Mouse (Mus musculus) liver, embryonic 14.5 days (tissue): ENCODE data around the gene Galnt10. TPM values are rescaled to one million over a fixed set of nuclear protein-coding genes. Genes with fewer than 3 reads are reported as not detected.
A peak's percentile ranks its signal among the peaks of the same experiment; 100 is the strongest.

Experiments
- ATAC-seq: fragments of 200-750 bp; cut with Nextera tagmentation; 2 replicates; pipeline ENCODE4 v1.8.0; 2017; ENCODE audit warnings: moderate number of reproducible peaks, mild to moderate bottlenecking, moderate library complexity; ENCODE audit not compliant: insufficient read depth
- DNase-seq, 3 experiments: peaks; one replicate each; pipeline ENCODE4 v3.0.0-alpha.2; 2012 to 2013; ENCODE audit warnings: low read depth in 3 of 3, low spot score in 3 of 3
- H3K27ac ChIP-seq: fragments of 300-500 bp; sonication (generic); 2 replicates; pipeline ENCODE4 v1.5.1; 2014; ENCODE audit warnings: moderate library complexity, mild to moderate bottlenecking, control low read depth, inconsistent platforms
- H3K27me3 ChIP-seq: fragments of 300-500 bp; sonication (generic); 2 replicates; pipeline ENCODE4 v1.6.1; 2014; ENCODE audit warnings: mild to moderate bottlenecking, low read length, moderate library complexity; ENCODE audit not compliant: control insufficient read depth, insufficient read depth
- H3K36me3 ChIP-seq: fragments of 300-500 bp; sonication (generic); replicated peaks from 2 replicates; pipeline ENCODE4 v1.6.1; 2014; ENCODE audit warnings: low read depth; ENCODE audit not compliant: control insufficient read depth, insufficient read depth
- H3K4me1 ChIP-seq, 2 experiments: fragments of 200-500 bp in 1 of 2; fragments of 300-500 bp in 1 of 2; sonication (generic) in 1 of 2; replicated peaks; 2 replicates each; pipeline ENCODE4 v1.6.1; 2012 to 2014; ENCODE audit warnings: antibody characterized with exemption in 1 of 2, inconsistent platforms in 1 of 2, low read length in 1 of 2; ENCODE audit not compliant: control insufficient read depth in 2 of 2, insufficient read depth in 2 of 2
- H3K4me2 ChIP-seq: fragments of 300-500 bp; sonication (generic); 2 replicates; pipeline ENCODE4 v1.6.1; 2014; ENCODE audit warnings: low read depth, mild to moderate bottlenecking, control low read depth, moderate library complexity
- H3K4me3 ChIP-seq, 2 experiments: fragments of 200-500 bp in 1 of 2; fragments of 300-500 bp in 1 of 2; sonication (generic) in 1 of 2; 2 replicates each; pipeline ENCODE4 v1.5.1; 2012 to 2014; ENCODE audit warnings: low read depth in 2 of 2, low read length in 2 of 2, mild to moderate bottlenecking in 2 of 2, control low read depth in 1 of 2, inconsistent platforms in 1 of 2, moderate library complexity in 1 of 2; ENCODE audit not compliant: insufficient read depth in 1 of 2
- H3K9ac ChIP-seq: fragments of 300-500 bp; sonication (generic); replicated peaks from 2 replicates; pipeline ENCODE4 v1.6.1; 2014; ENCODE audit warnings: mild to moderate bottlenecking, control low read depth, moderate library complexity
- H3K9me3 ChIP-seq: fragments of 300-500 bp; sonication (generic); 2 replicates; pipeline ENCODE4 v1.6.1; 2016; ENCODE audit warnings: low read length, mixed read lengths; ENCODE audit not compliant: control insufficient read depth
- CTCF ChIP-seq: IDR thresholded peaks from 2 replicates; pipeline ENCODE4 v1.5.1; 2016; ENCODE audit warnings: antibody characterized with exemption, low read depth, control low read depth
- EP300 ChIP-seq: IDR thresholded peaks from 2 replicates; pipeline ENCODE4 v1.6.1; 2016; ENCODE audit warnings: antibody characterized with exemption, low read depth
- WGBS: fragments of 180-500 bp; shearing (Covaris S2); extraction: QIAGEN DNeasy Blood & Tissue Kit; methylation state at CpG from one replicate; pipeline ENCODE4 v1.1.7; 2014; ENCODE audit not compliant: insufficient replicate concordance; 5-methylcytosine and 5-hydroxymethylcytosine counted together
- polyA plus RNA-seq, 2 experiments: library from polyadenylated mRNA; depleted of rRNA in 1 of 2; stranded (reverse) in 1 of 2; unstranded in 1 of 2; fragments of >200 nt; fragmentation: Nextera tagmentation in 1 of 2; extraction: Ambion mirVana in 1 of 2; gene quantifications; 2 replicates each; pipeline versions ENCODE4 v1.2.1 to v1.2.3; 2012 to 2014

Galnt10 gene
- polyA plus RNA-seq, 2 experiments = 13.1 to 13.9 TPM

DNA sequence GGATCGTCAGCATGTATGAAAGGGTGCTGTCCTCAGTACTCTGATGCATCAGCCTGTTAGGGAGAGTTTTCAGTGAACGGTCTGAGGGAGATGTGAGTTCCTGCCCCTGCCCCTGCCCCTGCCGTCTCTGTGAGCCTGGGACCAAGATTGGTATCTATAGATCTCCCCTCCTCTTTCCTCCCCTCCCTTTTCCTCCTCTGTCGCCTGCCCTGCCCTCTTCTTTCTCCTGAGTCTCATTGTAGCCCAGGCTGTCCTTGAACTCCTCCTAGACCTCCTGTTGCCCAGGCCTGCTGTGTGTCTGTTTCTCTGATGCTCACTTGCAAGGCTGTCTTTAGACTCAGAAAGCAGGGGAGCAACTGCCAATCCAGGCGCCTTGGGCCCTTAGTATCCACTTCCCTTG, 39.6 kb downstream of the Galnt10 start:
- ATAC-seq (no peak), DNase-seq (no peak)
- TF ChIP-seq CTCF = no peak
- TF ChIP-seq EP300 = no peak
- no peaks in the 10 kb centered on the region for H3K9me3 ChIP-seq
- H3K36me3 ChIP-seq = no peaks in the 10 kb centered on the region
- no peak overlapping the region for H3K4me3 ChIP-seq
- H3K27me3 ChIP-seq = no peaks in the 10 kb centered on the region
- H3K4me1 ChIP-seq = peaks cover 51 to 58% of the 10 kb centered on the region in 2 experiments
- no peak overlapping the region for H3K4me2 ChIP-seq
- 18% methylated on average over 5 of the region's 5 CpGs for WGBS
- no peak overlapping the region for H3K27ac ChIP-seq
- no peak overlapping the region for H3K9ac ChIP-seq

DNA sequence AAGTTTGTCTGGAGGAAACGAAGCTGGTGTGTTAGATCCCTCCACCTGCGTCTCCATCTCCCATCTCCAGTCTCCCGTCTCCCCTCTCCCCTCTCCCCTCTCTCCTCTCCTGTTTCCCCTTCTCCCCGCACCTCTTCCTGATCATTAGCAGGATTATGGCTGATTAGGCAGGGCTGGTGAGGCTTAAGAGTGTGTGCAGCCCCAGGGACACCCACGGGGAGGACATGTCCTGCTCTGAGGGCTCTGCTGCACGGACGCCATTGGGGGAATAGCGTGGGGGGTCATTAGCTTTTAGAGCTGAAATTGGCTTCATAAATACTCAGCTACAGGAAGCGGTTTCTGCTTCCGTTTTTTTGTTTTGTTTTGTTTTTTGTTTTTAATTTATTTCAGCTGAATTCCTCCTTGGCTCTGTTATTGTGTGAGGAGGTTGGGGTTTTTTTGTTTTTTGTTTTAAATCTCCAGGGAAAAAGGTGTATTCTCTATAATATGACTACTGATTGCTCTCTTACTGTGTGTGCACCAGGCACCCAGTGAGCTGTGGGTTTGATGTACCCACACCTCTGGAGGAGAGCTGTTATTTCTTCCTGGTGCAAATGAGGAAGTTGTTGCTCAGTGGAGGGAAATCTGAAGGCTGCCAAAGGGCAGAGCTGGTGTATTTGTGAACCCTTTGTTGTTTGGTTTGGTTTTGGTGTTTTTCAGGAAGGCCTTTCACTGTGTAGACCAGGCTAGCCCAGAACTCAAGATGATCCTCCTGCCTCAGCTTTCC, 40.6 kb downstream of the Galnt10 start:
- WGBS = 36% methylated on average over 10 of the region's 10 CpGs
- DNase-seq = no peak
- no peak overlapping the region for H3K27ac ChIP-seq
- no peaks in the 10 kb centered on the region for H3K27me3 ChIP-seq
- H3K4me1 ChIP-seq = peaks cover 52 to 63% of the 10 kb centered on the region in 2 experiments
- no peak overlapping the region for H3K4me3 ChIP-seq
- H3K36me3 ChIP-seq = no peaks in the 10 kb centered on the region
- no peaks in the 10 kb centered on the region for H3K9me3 ChIP-seq
- peak overlapping the region; percentile 11; the same call in 1 of the 2 replicates for H3K9ac ChIP-seq
- ATAC-seq = no peak
- no peak for TF ChIP-seq CTCF
- no peak for TF ChIP-seq EP300
- peak overlapping the region; percentile 48 for H3K4me2 ChIP-seq

DNA sequence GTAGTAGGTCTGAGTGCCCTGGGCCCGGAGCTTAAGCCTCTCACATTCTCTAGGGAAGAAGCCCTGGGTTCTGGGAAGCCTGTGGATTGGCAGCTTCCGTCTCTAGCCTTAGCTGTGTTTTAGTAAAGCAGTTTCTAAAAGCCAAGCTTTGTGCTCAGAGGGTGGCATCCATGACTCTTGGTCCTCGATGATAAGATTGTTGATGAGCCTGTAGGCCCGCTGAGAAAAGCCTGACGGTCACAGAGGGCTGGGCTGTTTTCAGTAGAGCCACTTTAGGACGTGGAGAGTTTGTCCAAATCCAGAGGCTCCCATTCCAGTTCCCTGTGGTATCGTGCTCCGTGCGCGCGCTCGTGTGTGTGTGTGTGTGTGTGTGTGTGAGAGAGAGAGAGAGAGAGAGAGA, 41.6 kb downstream of the Galnt10 start:
- Histone ChIP-seq H3K9ac (peak overlapping the region; percentile 45), H3K4me1 (peaks cover 54 to 59% of the 10 kb centered on the region in 2 experiments)
- peak; percentile 50; the same call in 1 of the 2 replicates for ATAC-seq

DNA sequence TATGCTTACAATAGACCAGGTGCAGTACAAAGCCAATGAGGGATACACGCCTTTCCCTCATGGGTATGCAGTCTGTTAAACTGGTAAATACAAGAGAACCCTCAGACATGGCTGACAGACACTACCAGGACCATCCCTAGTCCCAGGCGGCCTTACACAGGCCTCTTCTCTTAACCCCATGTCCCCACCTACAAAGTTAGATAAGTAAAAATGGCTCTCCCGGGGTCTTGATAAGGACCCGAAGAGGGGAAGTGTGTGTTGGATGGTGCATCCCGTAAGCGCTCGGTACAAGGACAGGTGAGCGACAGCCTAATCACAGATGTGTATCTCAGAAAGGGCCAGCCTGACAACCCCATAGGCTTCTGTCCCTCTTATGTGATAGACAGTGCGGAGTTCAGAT, 42.0 kb downstream of the Galnt10 start:
- peak overlapping the region; percentile 15; the same call in 1 of the 2 replicates for H3K4me2 ChIP-seq
- no peak overlapping the region for H3K4me3 ChIP-seq
- no peak overlapping the region; the same call in 1 of the 2 replicates for H3K9ac ChIP-seq
- peaks cover 54 to 57% of the 10 kb centered on the region in 2 experiments for H3K4me1 ChIP-seq
- H3K27ac ChIP-seq = no peak overlapping the region
- no peaks in the 10 kb centered on the region for H3K27me3 ChIP-seq
- peak; percentile 29; the same call in 1 of the 2 replicates for ATAC-seq
- no peaks in the 10 kb centered on the region for H3K9me3 ChIP-seq
- TF ChIP-seq EP300 (no peak), CTCF (no peak)
- H3K36me3 ChIP-seq = no peaks in the 10 kb centered on the region
- no peak for DNase-seq
- 30% methylated on average over 9 of the region's 9 CpGs for WGBS

More for the DNA sequence above, 41.6 kb downstream of the Galnt10 start:
- Histone ChIP-seq H3K27ac (no peak overlapping the region), H3K4me2 (peak overlapping the region; percentile 48), H3K9me3 (no peaks in the 10 kb centered on the region), H3K4me3 (no peak overlapping the region), H3K27me3 (no peaks in the 10 kb centered on the region), H3K36me3 (no peaks in the 10 kb centered on the region)
- DNase-seq = no peak
- whole genome bisulfite sequencing = 58% methylated on average over 12 of the region's 12 CpGs
- TF ChIP-seq CTCF = no peak
- TF ChIP-seq EP300 = no peak

DNA sequence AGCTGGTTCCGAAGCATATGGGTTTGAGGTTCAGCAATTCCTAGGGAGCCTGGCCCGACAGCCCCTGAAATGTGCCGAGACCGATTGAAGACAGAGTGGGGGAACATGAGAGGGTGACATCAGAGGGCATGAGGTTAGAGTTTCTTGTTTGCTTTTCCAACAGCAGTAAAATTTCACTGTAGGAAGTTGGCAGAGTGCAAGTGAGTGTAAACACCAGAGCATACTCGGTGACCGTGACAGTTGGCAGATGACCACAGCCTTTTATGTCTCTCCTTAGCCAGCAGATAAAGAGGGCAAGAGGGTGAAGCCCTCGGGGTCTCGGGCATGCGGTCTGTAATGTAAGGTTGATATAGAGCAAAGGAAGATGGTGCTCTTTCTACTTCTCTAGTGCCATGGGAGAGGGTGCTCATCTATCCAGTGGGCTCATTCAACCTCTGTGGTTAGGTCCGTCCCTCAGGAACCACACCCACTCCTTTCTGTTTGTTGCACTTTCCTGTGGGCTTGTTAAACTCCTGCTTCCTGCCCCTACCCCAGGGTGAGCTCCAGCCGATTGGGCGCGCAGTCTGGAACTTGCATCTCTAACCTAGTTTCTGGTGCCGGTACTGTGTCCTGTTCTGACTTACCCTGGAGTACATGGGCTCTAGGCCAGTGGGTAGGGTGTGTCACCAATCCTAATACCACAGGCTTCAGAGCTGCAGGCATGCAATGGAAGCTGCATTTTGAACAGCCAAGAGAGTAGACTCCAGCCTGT, 43.1 kb downstream of the Galnt10 start:
- no peaks in the 10 kb centered on the region for H3K27me3 ChIP-seq
- H3K4me2 ChIP-seq = peak overlapping the region; percentile 25; the same call in 1 of the 2 replicates
- TF ChIP-seq CTCF (no peak), EP300 (no peak)
- WGBS = 49% methylated on average over 14 of the region's 14 CpGs
- H3K36me3 ChIP-seq = no peaks in the 10 kb centered on the region
- H3K4me3 ChIP-seq = no peak overlapping the region
- ATAC-seq = peak; percentile 38; the same call in 1 of the 2 replicates
- peaks cover 54 to 57% of the 10 kb centered on the region in 2 experiments for H3K4me1 ChIP-seq
- no peaks in the 10 kb centered on the region for H3K9me3 ChIP-seq
- H3K9ac ChIP-seq = no peak overlapping the region; the same call in 1 of the 2 replicates
- peak in 1 of 3 experiments; percentile 15 for DNase-seq
- H3K27ac ChIP-seq = peak overlapping the region; percentile 4
